Comparison of ENCODE assay signal across 16 mouse cellular contexts in genomic region chr17:30423256-30423852, GRCm38 (mm10).
DNase-seq lines count a peak whose midpoint lies in the region; ATAC-seq and TF ChIP-seq lines count a peak whose summit lies in the region.
"Had no signal": no experiment of that assay in that cellular context is flagged by ENCODE, and none has a peak within 500 bp of the region (broad histone marks: within the 10 kb centered on the region; RNA-seq: fewer than 3 reads in every experiment).

No protein-coding gene starts in this region.

- no peak for ATAC-seq in heart, embryonic 12.5 days (ENCODE audit: insufficient number of reproducible peaks, low FRiP score)

- H3K27me3 ChIP-seq in heart, embryonic 12.5 days (replicated peaks) = no peaks in the 10 kb centered on the region
- no peaks in the 10 kb centered on the region for H3K27me3 ChIP-seq in ES-Bruce4 (ENCODE audit: control insufficient read depth, insufficient read depth, low read length, poor library complexity, severe bottlenecking)
- H3K27me3 ChIP-seq in kidney, adult 2 months (replicated peaks; ENCODE audit: control insufficient read depth, insufficient read depth, low read length) = no peaks in the 10 kb centered on the region
- H3K27me3 ChIP-seq: forebrain, embryonic 12.5 days; midbrain, embryonic 12.5 days had no signal

- no peak for DNase-seq in heart, postnatal 25 days (ENCODE audit: low spot score)
- DNase-seq in ES-E14 (ENCODE audit: low read depth, low spot score) = peak; percentile 12
- peak; percentile 63 for DNase-seq in lung, postnatal 10 days
- no peak for DNase-seq in right cerebral cortex, postnatal 14 days
- DNase-seq in kidney, adult 2 months = no peak
- DNase-seq: cerebellum, adult 9-10 months; gastrocnemius, adult 2 months; kidney, adult 18-20 months; kidney, postnatal 10 days had no signal

- no peak for TF ChIP-seq CTCF in ES-Bruce4 (IDR thresholded peaks at IDR 0.05; ENCODE audit: low read depth, low read length)
- no peak for TF ChIP-seq CTCF in kidney, adult 2 months (conservative IDR thresholded peaks at IDR 0.05; ENCODE audit: insufficient read depth, insufficient read length, low read depth, low read length)

- peaks cover 21% of the 10 kb centered on the region for H3K4me1 ChIP-seq in heart, embryonic 12.5 days (replicated peaks)
- H3K4me1 ChIP-seq in ES-Bruce4 (ENCODE audit: control insufficient read depth, insufficient read depth, low read length) (peaks cover 3% of the 10 kb centered on the region), ES-E14 (ENCODE audit: control insufficient read depth in 2 of 2, insufficient read depth in 2 of 2, low read length in 2 of 2, poor library complexity in 1 of 2) (no peaks in the 10 kb centered on the region; a peak in 1 of 4 replicates)
- no peaks in the 10 kb centered on the region for H3K4me1 ChIP-seq in kidney, adult 2 months (ENCODE audit: control insufficient read depth, insufficient read depth, low read length)

- H3K27ac ChIP-seq in heart, embryonic 12.5 days (ENCODE audit: poor library complexity, severe bottlenecking) = peak overlapping the region; percentile 68
- H3K27ac ChIP-seq in ES-Bruce4 (ENCODE audit: insufficient read depth, low read length) = peak overlapping the region; percentile 28
- H3K27ac ChIP-seq in ES-E14 (ENCODE audit: insufficient read depth, low read depth, low read length, poor library complexity, severe bottlenecking) = no peak overlapping the region
- no peak overlapping the region for H3K27ac ChIP-seq in kidney, adult 2 months (ENCODE audit: insufficient read depth, low read depth, low read length)
- H3K27ac ChIP-seq: embryonic facial prominence, embryonic 10.5 days; forebrain, embryonic 12.5 days; gastrocnemius, adult 2 months; liver, embryonic 14.5 days; midbrain, embryonic 12.5 days; stomach, postnatal 0 days had no signal

- in situ Hi-C loops in ES-E14 (cut with MboI; ENCODE audit: low sequenced_read_pairs in 2 of 2, unreplicated experiment in 2 of 2) = no loop called here

- 48% methylated on average over 4 of the region's 4 CpGs for WGBS in heart, embryonic 12.5 days
- 75% methylated on average over 4 of the region's 4 CpGs for WGBS in kidney, adult 2 months

- H3K9ac ChIP-seq in heart, embryonic 12.5 days = 0 out of 2 replicates have a peak overlapping the region, but pooled peaks have one; percentile 16
- H3K9ac ChIP-seq in ES-Bruce4 (ENCODE audit: low read depth, poor library complexity, severe bottlenecking) = no peak overlapping the region
- H3K9ac ChIP-seq in ES-E14 (ENCODE audit: insufficient read depth, low read depth, low read length, poor library complexity, severe bottlenecking) = no peak overlapping the region
- H3K9ac ChIP-seq: forebrain, embryonic 12.5 days; liver, embryonic 14.5 days; midbrain, embryonic 12.5 days had no signal

- H3K9me3 ChIP-seq in heart, embryonic 12.5 days (replicated peaks) = no peaks in the 10 kb centered on the region
- H3K9me3 ChIP-seq in ES-Bruce4 (replicated peaks; ENCODE audit: control insufficient read depth, insufficient read depth, low read length, poor library complexity, severe bottlenecking) (no peaks in the 10 kb centered on the region; the same call in 1 of the 2 replicates), ES-E14 (ENCODE audit: control insufficient read depth, insufficient read depth, low read depth, low read length) (no peaks in the 10 kb centered on the region)
- H3K9me3 ChIP-seq: embryonic facial prominence, embryonic 10.5 days; forebrain, embryonic 12.5 days; midbrain, embryonic 12.5 days had no signal

- no peak overlapping the region for H3K4me3 ChIP-seq in heart, embryonic 12.5 days
- H3K4me3 ChIP-seq in ES-Bruce4 (ENCODE audit: low read depth, low read length) (no peak overlapping the region), ES-E14 (ENCODE audit: insufficient read depth in 1 of 2, low read depth in 1 of 2, low read length in 2 of 2, poor library complexity in 1 of 2, severe bottlenecking in 1 of 2) (no peak overlapping the region)
- no peak overlapping the region for H3K4me3 ChIP-seq in kidney, adult 2 months (ENCODE audit: insufficient read depth, low read depth, low read length)
- H3K4me3 ChIP-seq: embryonic facial prominence, embryonic 10.5 days; forebrain, embryonic 12.5 days; gastrocnemius, adult 2 months; midbrain, embryonic 12.5 days had no signal

- intact Hi-C loops in heart, postnatal 25 days (cut with DNase I) = no loop called here

- no peak for TF ChIP-seq EP300 in ES-Bruce4 (IDR thresholded peaks at IDR 0.05; ENCODE audit: insufficient read depth, low read depth, low read length)

- H3K4me2 ChIP-seq in heart, embryonic 12.5 days = no peak overlapping the region
- H3K4me2 ChIP-seq: forebrain, embryonic 12.5 days; midbrain, embryonic 12.5 days had no signal

- no peak for TF ChIP-seq POLR2A in ES-Bruce4 (IDR thresholded peaks at IDR 0.05; ENCODE audit: insufficient read depth, low read length)
- TF ChIP-seq POLR2A in kidney, adult 2 months (IDR thresholded peaks at IDR 0.05; ENCODE audit: low read depth, low read length) = no peak

- H3K36me3 ChIP-seq in heart, embryonic 12.5 days = no peaks in the 10 kb centered on the region
- no peaks in the 10 kb centered on the region for H3K36me3 ChIP-seq in ES-Bruce4 (ENCODE audit: control insufficient read depth, insufficient read depth, low read length, poor library complexity, severe bottlenecking)
- no peaks in the 10 kb centered on the region for H3K36me3 ChIP-seq in ES-E14 (ENCODE audit: control insufficient read depth, insufficient read depth, low read length, poor library complexity, severe bottlenecking)
- no peaks in the 10 kb centered on the region for H3K36me3 ChIP-seq in kidney, adult 2 months (ENCODE audit: control insufficient read depth, insufficient read depth, low read length)
- H3K36me3 ChIP-seq: embryonic facial prominence, embryonic 10.5 days; forebrain, embryonic 12.5 days; midbrain, embryonic 12.5 days had no signal

TF ChIP-seq in ES-E14, 5 proteins besides CTCF, POLR2A, EP300 and RAD21:
- TF ChIP-seq MAFK (IDR thresholded peaks at IDR 0.05; ENCODE audit: insufficient read depth, low read depth, low read length) (no peak), ZNF384 (IDR thresholded peaks at IDR 0.05; ENCODE audit: low read depth, low read length) (no peak), ZC3H11A (IDR thresholded peaks at IDR 0.05; ENCODE audit: borderline replicate concordance, low read depth, low read length) (no peak), CHD2 (IDR thresholded peaks at IDR 0.05; ENCODE audit: low read depth, low read length) (no peak), HCFC1 (IDR thresholded peaks at IDR 0.05; ENCODE audit: borderline replicate concordance, insufficient read depth, low read length) (no peak)

Comparison
In these comparisons a context has a peak if more than half of its experiments do, and no peak if none do; other contexts are left out.
1. H3K27ac ChIP-seq: peak in heart, embryonic 12.5 days (single experiment) and ES-Bruce4 (single experiment); none in ES-E14 (single experiment) and kidney, adult 2 months (single experiment).
2. DNase-seq: peak in ES-E14 (single experiment) and lung, postnatal 10 days (single experiment); none in heart, postnatal 25 days (single experiment), right cerebral cortex, postnatal 14 days (single experiment) and kidney, adult 2 months (single experiment).